ENCODE assay signal across 20 mouse cellular contexts in the genomic region with DNA sequence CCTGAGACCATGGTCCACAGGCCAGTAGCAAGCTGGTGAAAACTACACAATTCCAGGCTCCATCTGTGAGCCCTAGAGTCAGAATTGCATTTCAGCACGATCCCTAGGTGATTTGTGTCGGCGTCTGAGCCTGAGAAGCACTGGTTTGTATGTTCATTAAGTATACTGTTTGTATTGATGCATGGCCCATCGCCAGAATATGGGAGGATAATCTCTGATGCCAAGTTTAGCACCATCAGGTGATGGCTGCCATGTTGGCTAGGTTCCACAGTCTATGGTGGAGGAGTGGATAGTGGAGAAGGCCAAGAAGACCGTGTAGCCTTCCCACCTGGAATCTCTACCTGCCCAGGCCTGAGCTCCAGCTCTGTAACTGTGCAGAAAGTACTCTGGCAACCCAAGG. TPM values are rescaled to one million over a fixed set of nuclear protein-coding genes. Genes with fewer than 3 reads are reported as not detected.
DNase-seq lines count a peak whose midpoint lies in the region; ATAC-seq and TF ChIP-seq lines count a peak whose summit lies in the region.
"Had no signal": no experiment of that assay in that cellular context is flagged by ENCODE, and none has a peak within 500 bp of the region (broad histone marks: within the 10 kb centered on the region; RNA-seq: fewer than 3 reads in every experiment).

No protein-coding gene starts in this region.

- no peak overlapping the region for H3K4me2 ChIP-seq in hindbrain, embryonic 16.5 days (ENCODE audit: low read length)
- H3K4me2 ChIP-seq: embryonic facial prominence, embryonic 15.5 days; forebrain, embryonic 15.5 days; heart, embryonic 13.5 days; hindbrain, embryonic 15.5 days had no signal

- TF ChIP-seq CTCF in brain, embryonic 14.5 days (IDR thresholded peaks at IDR 0.05; ENCODE audit: borderline replicate concordance, extremely low read depth, insufficient read depth, insufficient read length), result no peak

- H3K27ac ChIP-seq in hindbrain, embryonic 16.5 days (ENCODE audit: low read depth, low read length), result no peak overlapping the region
- H3K27ac ChIP-seq: embryonic facial prominence, embryonic 15.5 days; forebrain, embryonic 10.5 days; forebrain, embryonic 15.5 days; heart, embryonic 13.5 days; hindbrain, embryonic 15.5 days had no signal

- DNase-seq in cerebellum, adult 18-20 months, result peak; percentile 62 to 65
- DNase-seq in cerebellum, postnatal 4 days (ENCODE audit: low spot score in 2 of 2), result no peak
- peak; percentile 30 for DNase-seq in brain, embryonic 14.5 days (ENCODE audit: low read depth)
- DNase-seq in cerebellum, adult 9-11 months, result peak; percentile 76
- no peak for DNase-seq in kidney, postnatal 14 days
- DNase-seq: adrenal gland, postnatal 14 days; gastrocnemius, postnatal 36 days; heart, adult 11 months; heart, postnatal 36 days had no signal

- no peak for TF ChIP-seq POLR2A in brain, embryonic 14.5 days (IDR thresholded peaks at IDR 0.05; ENCODE audit: borderline replicate concordance, extremely low read depth, insufficient read depth, insufficient read length, poor library complexity, severe bottlenecking)

- H3K4me3 ChIP-seq in hindbrain, embryonic 16.5 days (ENCODE audit: low read length), result no peak overlapping the region
- H3K4me3 ChIP-seq: embryonic facial prominence, embryonic 15.5 days; erythroblast, embryonic 14.5 days; forebrain, embryonic 10.5 days; forebrain, embryonic 15.5 days; heart, embryonic 13.5 days; hindbrain, embryonic 15.5 days had no signal

- no peak for ATAC-seq in hindbrain, embryonic 16.5 days
- ATAC-seq: activated CD4-positive, CD25-positive, alpha-beta regulatory T cell, adult 4 months; forebrain, embryonic 15.5 days; inflammation-experienced regulatory T-cells, adult 6 months; intestine, postnatal 0 days; Patski had no signal

- H3K36me3 ChIP-seq in hindbrain, embryonic 16.5 days (ENCODE audit: control insufficient read depth, insufficient read depth, low read length), result no peaks in the 10 kb centered on the region
- H3K36me3 ChIP-seq: embryonic facial prominence, embryonic 15.5 days; forebrain, embryonic 10.5 days; forebrain, embryonic 15.5 days; heart, embryonic 13.5 days; hindbrain, embryonic 15.5 days had no signal

- peaks cover 5% of the 10 kb centered on the region for H3K4me1 ChIP-seq in hindbrain, embryonic 16.5 days (ENCODE audit: control insufficient read depth, insufficient read depth, low read depth, low read length)
- H3K4me1 ChIP-seq: embryonic facial prominence, embryonic 15.5 days; heart, embryonic 13.5 days had no signal

- no peaks in the 10 kb centered on the region for H3K27me3 ChIP-seq in hindbrain, embryonic 16.5 days (replicated peaks; ENCODE audit: control insufficient read depth, insufficient read depth, low read length)
- H3K27me3 ChIP-seq: forebrain, embryonic 15.5 days; hindbrain, embryonic 15.5 days had no signal

- H3K9me3 ChIP-seq in hindbrain, embryonic 16.5 days (ENCODE audit: control insufficient read depth, low read length), result no peaks in the 10 kb centered on the region
- H3K9me3 ChIP-seq: embryonic facial prominence, embryonic 15.5 days; forebrain, embryonic 10.5 days; forebrain, embryonic 15.5 days; heart, embryonic 13.5 days; hindbrain, embryonic 15.5 days had no signal

- WGBS in hindbrain, embryonic 16.5 days, result 74% methylated on average over 5 of the region's 5 CpGs

- H3K9ac ChIP-seq in hindbrain, embryonic 16.5 days (ENCODE audit: low read depth, low read length), result no peak overlapping the region
- H3K9ac ChIP-seq: embryonic facial prominence, embryonic 15.5 days; forebrain, embryonic 15.5 days; heart, embryonic 13.5 days; hindbrain, embryonic 15.5 days had no signal

RNA-seq across cellular contexts. Expression of gene Rims3, which starts 13.6 kb away (rescaled TPM):
- polyA plus RNA-seq in brain, embryonic 14.5 days (2012; rRNA removed), result 21.8 and 39.8 TPM in 2 replicates
- polyA plus RNA-seq in hindbrain, embryonic 16.5 days (2015; fragmentation: Nextera tagmentation; extraction: Ambion mirVana), result 24.0 and 28.6 TPM in 2 replicates
- polyA plus RNA-seq: Patski had no signal

RNA-seq across cellular contexts. Expression of gene Nfyc, which starts 36.9 kb away (rescaled TPM):
- polyA plus RNA-seq in brain, embryonic 14.5 days (2012; rRNA removed), result 160 and 212 TPM in 2 replicates
- polyA plus RNA-seq in hindbrain, embryonic 16.5 days (2015; fragmentation: Nextera tagmentation; extraction: Ambion mirVana), result 75.8 and 86.0 TPM in 2 replicates

RNA-seq across cellular contexts. Expression of gene Exo5, which starts 56.6 kb away (rescaled TPM):
- polyA plus RNA-seq in brain, embryonic 14.5 days (2012; rRNA removed), result 31.2 and 32.6 TPM in 2 replicates
- polyA plus RNA-seq in hindbrain, embryonic 16.5 days (2015; fragmentation: Nextera tagmentation; extraction: Ambion mirVana), result 28.0 and 29.8 TPM in 2 replicates

Comparison
In these comparisons a context has a peak if more than half of its experiments do, and no peak if none do; other contexts are left out.
1. DNase-seq: peak in cerebellum, adult 18-20 months (2 of 2), brain, embryonic 14.5 days (single experiment) and cerebellum, adult 9-11 months (single experiment); none in cerebellum, postnatal 4 days (0 of 2) and kidney, postnatal 14 days (single experiment).